Mouse (Mus musculus) gastrocnemius, postnatal 4 days (tissue): ENCODE measurements around the gene Pcbd1. TPM values are rescaled to one million over a fixed set of nuclear protein-coding genes. Genes with fewer than 3 reads are reported as not detected.

Source experiments
- DNase-seq, 2 experiments: peaks; one replicate each; pipeline ENCODE4 v3.0.0; 2021 to 2022; ENCODE audit warnings: low spot score in 2 of 2, mixed read lengths in 2 of 2
- long read RNA-seq, 2 experiments: library from polyadenylated mRNA; stranded (forward); transcript quantifications; one replicate each; pipeline ENCODE4 v2.0.0; 2021
- total RNA-seq, 2 experiments: library from RNA; stranded (reverse); gene quantifications; 2 replicates each; pipeline ENCODE4 v1.2.3; 2021

The Pcbd1 gene
- total RNA-seq: 10 to 100 TPM; 13.5 to 17.7 TPM
- long read RNA-seq, experiment 1, transcript Pcbd1-201 (4 exons, 789 nt): major isoform, 5 of 5 reads
- long read RNA-seq, experiment 1, partial matches to known transcripts: 0 of 5 reads
- long read RNA-seq, experiment 1, other reads (novel, unspliced or antisense): 0 of 5 reads
- long read RNA-seq, experiment 2, transcript Pcbd1-201 (4 exons, 789 nt): major isoform, 10 of 11 reads
- long read RNA-seq, experiment 2, partial matches to known transcripts: 0 of 11 reads
- long read RNA-seq, experiment 2, other reads (novel, unspliced or antisense): 0 of 11 reads

GRCm38 (mm10) chr10:61089170-61090142, at the start of gene Pcbd1:
Gene Pcbd1 (plus strand): TSS chr10:61089331.
- DNase-seq: peak; percentile 27 to 43

GRCm38 (mm10) chr10:61039657-61040056, 49.5 kb upstream of the Pcbd1 start:
- no peak for DNase-seq

GRCm38 (mm10) chr10:61045081-61045480, 44.0 kb upstream of the Pcbd1 start:
- no peak for DNase-seq

- peak; percentile 63 to 65 for DNase-seq
Observed at GRCm38 (mm10) chr10:61051993-61052613, 37.0 kb upstream of the Pcbd1 start.

GRCm38 (mm10) chr10:61056661-61057060, 32.5 kb upstream of the Pcbd1 start:
- no peak for DNase-seq

- no peak for DNase-seq
Observed at GRCm38 (mm10) chr10:61059101-61059500, 30.0 kb upstream of the Pcbd1 start.

- no peak for DNase-seq
Observed at GRCm38 (mm10) chr10:61059543-61060110, 29.5 kb upstream of the Pcbd1 start.

- DNase-seq: no peak
Observed at GRCm38 (mm10) chr10:61063271-61063864, 25.8 kb upstream of the Pcbd1 start.

GRCm38 (mm10) chr10:61064635-61065034, 24.5 kb upstream of the Pcbd1 start:
- DNase-seq: no peak

GRCm38 (mm10) chr10:61065287-61066005, 23.7 kb upstream of the Pcbd1 start:
- DNase-seq: no peak

GRCm38 (mm10) chr10:61068436-61069192, 20.5 kb upstream of the Pcbd1 start:
- DNase-seq: peak in 1 of 2 experiments; percentile 36

- no peak for DNase-seq
Observed at GRCm38 (mm10) chr10:61069248-61069647, 19.9 kb upstream of the Pcbd1 start.

GRCm38 (mm10) chr10:61072324-61072723, 16.8 kb upstream of the Pcbd1 start:
- DNase-seq: peak; percentile 31 to 41

GRCm38 (mm10) chr10:61074643-61075042, 14.5 kb upstream of the Pcbd1 start:
- DNase-seq: no peak

GRCm38 (mm10) chr10:61075607-61076006, 13.5 kb upstream of the Pcbd1 start:
- DNase-seq: no peak

GRCm38 (mm10) chr10:61080227-61080930, 8.8 kb upstream of the Pcbd1 start:
- DNase-seq: peak in 1 of 2 experiments; percentile 27

- no peak for DNase-seq
Observed at GRCm38 (mm10) chr10:61080931-61081255, 8.2 kb upstream of the Pcbd1 start.

GRCm38 (mm10) chr10:61085364-61085763, 3.8 kb upstream of the Pcbd1 start:
- DNase-seq: no peak

- DNase-seq: no peak
Observed at GRCm38 (mm10) chr10:61086502-61086901, 2.6 kb upstream of the Pcbd1 start.
